Mouse (Mus musculus) kidney, embryonic 16.5 days (tissue): ENCODE data around the gene Akna. TPM values are rescaled to one million over a fixed set of nuclear protein-coding genes. Genes with fewer than 3 reads are reported as not detected.
"Not testable (repeated sequence)": the region's sequence is repeated elsewhere in the genome, so short reads cannot be mapped to it uniquely, and the experiment has no call there.

Source experiments
- ATAC-seq: fragments of 200-750 bp; cut with Nextera tagmentation; 2 replicates; pipeline ENCODE4 v1.8.0; 2017; ENCODE audit warnings: moderate TSS enrichment; ENCODE audit not compliant: low FRiP score, low TSS enrichment
- H3K27ac ChIP-seq: fragments of 300-500 bp; sonication (generic); 2 replicates; pipeline ENCODE4 v1.5.1; 2014; ENCODE audit warnings: low read length
- H3K27me3 ChIP-seq: fragments of 300-500 bp; sonication (generic); 2 replicates; pipeline ENCODE4 v1.6.1; 2014; ENCODE audit warnings: low read length, control low read depth, mixed read lengths; ENCODE audit not compliant: insufficient read depth
- H3K36me3 ChIP-seq: fragments of 300-500 bp; sonication (generic); 2 replicates; pipeline ENCODE4 v1.6.1; 2014; ENCODE audit warnings: low read length, control low read depth, mixed read lengths; ENCODE audit not compliant: insufficient read depth
- H3K4me1 ChIP-seq: fragments of 300-500 bp; sonication (generic); 2 replicates; pipeline ENCODE4 v1.6.1; 2014; ENCODE audit warnings: low read length, control low read depth, mixed read lengths; ENCODE audit not compliant: insufficient read depth
- H3K4me2 ChIP-seq: fragments of 300-500 bp; sonication (generic); replicated peaks from 2 replicates; pipeline ENCODE4 v1.6.1; 2014; ENCODE audit warnings: low read depth, low read length
- H3K4me3 ChIP-seq: fragments of 300-500 bp; sonication (generic); 2 replicates; pipeline ENCODE4 v1.5.1; 2014; ENCODE audit warnings: mild to moderate bottlenecking, low read length
- H3K9ac ChIP-seq: fragments of 300-500 bp; sonication (generic); replicated peaks from 2 replicates; pipeline ENCODE4 v1.6.1; 2014; ENCODE audit warnings: low read length
- H3K9me3 ChIP-seq: fragments of 300-500 bp; sonication (generic); 2 replicates; pipeline ENCODE4 v1.6.1; 2016; ENCODE audit warnings: low read length, control low read depth
- WGBS: fragments of 180-500 bp; shearing (Covaris S2); extraction: QIAGEN DNeasy Blood & Tissue Kit; methylation state at CpG from one replicate; pipeline ENCODE4 v1.1.7; 2014; 5-methylcytosine and 5-hydroxymethylcytosine counted together
- polyA plus RNA-seq: library from polyadenylated mRNA; unstranded; fragments of >200 nt; fragmentation: Nextera tagmentation; extraction: Ambion mirVana; gene quantifications from 2 replicates; pipeline ENCODE4 v1.2.1, GENCODE M21; 2015

The Akna gene
- polyA plus RNA-seq, 1 experiment from 2014 or later: 7.1 TPM

DNA sequence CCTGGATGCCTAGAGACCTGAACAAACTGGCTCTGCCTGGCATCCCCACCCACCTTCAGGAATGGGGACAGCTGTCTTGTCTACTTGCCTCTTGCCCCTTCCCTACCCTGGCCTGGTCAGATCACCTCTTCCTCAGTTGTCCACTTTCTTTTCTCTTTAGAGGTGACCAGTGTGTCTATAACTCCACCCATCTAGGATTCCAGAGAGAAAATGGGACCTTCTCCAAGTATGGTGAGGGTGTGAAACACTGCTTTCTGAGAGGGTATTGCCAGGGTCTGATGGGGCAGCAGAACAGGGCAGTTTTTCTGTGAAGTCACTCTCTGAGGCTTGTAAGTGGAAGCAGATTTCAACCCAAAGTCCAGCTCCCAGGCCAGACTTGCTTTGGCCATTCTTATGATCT, 57.9 kb downstream of the Akna start:
- Histone ChIP-seq H3K9me3 (no peaks in the 10 kb centered on the region), H3K9ac (no peak overlapping the region), H3K27me3 (no peaks in the 10 kb centered on the region), H3K4me3 (no peak overlapping the region), H3K36me3 (no peaks in the 10 kb centered on the region), H3K4me2 (no peak overlapping the region), H3K4me1 (no peaks in the 10 kb centered on the region), H3K27ac (no peak overlapping the region)
- ATAC-seq: no peak

DNA sequence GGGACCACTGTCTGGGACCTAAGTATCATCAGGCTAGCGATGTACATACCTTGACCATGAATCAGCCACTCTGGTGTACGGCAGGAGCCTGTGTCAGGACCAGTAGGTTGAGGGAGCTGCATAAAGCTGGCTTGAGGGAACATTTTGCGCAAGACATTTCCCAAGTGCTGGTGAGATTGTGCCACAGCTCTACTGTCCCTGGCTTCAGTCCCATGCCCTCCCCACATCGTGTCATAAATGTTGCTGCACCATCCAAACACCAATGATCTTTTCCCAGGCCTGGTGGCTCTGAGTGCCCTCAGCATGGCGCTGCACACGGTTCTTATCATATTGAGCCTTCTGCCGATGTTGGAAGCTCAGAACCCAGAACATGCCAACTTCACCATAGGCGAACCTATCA, 58.9 kb downstream of the Akna start, which contains the start of gene Orm1:
Orm1 (plus strand) TSS at position 266 of the 400 bp plus-strand sequence.
- 88% methylated on average over 8 of the region's 8 CpGs for WGBS
- H3K4me2 ChIP-seq: no peak within 1 kb of the TSS
- H3K9me3 ChIP-seq: no peaks in the 10 kb centered on the region
- H3K4me3 ChIP-seq: no peak within 1 kb of the TSS
- H3K4me1 ChIP-seq: no peaks in the 10 kb centered on the region
- H3K27ac ChIP-seq: no peak within 1 kb of the TSS
- no peaks in the 10 kb centered on the region for H3K36me3 ChIP-seq
- H3K27me3 ChIP-seq: no peaks in the 10 kb centered on the region
- H3K9ac ChIP-seq: no peak within 1 kb of the TSS
- no peak for ATAC-seq

DNA sequence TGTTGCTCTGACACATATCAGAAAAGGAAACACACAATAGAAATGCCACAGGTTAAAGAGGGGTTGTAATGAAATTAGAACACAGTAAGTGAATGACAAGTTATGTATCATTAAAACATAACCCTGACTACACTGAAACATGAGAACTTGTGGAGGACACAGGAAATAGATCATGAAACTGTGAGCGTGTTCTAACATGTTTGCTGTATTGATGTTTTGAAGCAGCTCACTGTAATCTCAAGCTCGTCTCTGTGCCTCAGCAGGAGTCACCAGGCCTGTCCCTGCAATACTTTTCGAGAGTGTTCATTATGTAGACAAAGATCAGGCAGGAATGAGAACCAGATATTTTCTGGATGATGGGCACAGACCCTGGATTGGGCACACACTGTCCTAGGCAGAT, 59.5 kb downstream of the Akna start:
- ATAC-seq: no peak
- Histone ChIP-seq H3K4me2 (no peak overlapping the region), H3K4me1 (no peaks in the 10 kb centered on the region), H3K27ac (no peak overlapping the region), H3K9ac (no peak overlapping the region), H3K4me3 (no peak overlapping the region), H3K36me3 (no peaks in the 10 kb centered on the region), H3K27me3 (no peaks in the 10 kb centered on the region), H3K9me3 (no peaks in the 10 kb centered on the region)
- 54% methylated on average over 3 of the region's 3 CpGs for WGBS

DNA sequence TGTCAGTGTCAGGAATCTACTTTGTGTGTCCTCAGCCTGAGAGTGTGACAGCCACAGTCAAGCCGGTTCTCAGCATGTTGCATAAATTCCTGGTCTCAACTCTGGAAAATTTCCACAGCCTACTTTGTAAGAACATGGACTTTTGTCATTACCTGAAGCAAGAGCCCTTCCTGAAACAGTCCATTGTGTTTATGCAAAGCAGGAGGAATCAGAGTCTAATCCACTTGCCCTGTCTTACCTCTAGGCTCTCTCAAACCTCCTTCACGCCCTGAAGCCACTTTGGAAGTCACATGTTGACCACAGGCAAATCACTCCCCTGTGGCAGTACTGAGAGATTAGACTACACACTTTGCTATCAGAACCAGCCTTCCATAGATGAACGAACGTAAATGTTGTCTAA, 60.7 kb downstream of the Akna start:
- Histone ChIP-seq H3K27ac (no peak overlapping the region), H3K36me3 (no peaks in the 10 kb centered on the region), H3K9me3 (no peaks in the 10 kb centered on the region), H3K4me1 (no peaks in the 10 kb centered on the region), H3K4me2 (no peak overlapping the region), H3K4me3 (no peak overlapping the region), H3K9ac (no peak overlapping the region), H3K27me3 (no peaks in the 10 kb centered on the region)
- WGBS: 61% methylated on average over 4 of the region's 4 CpGs
- ATAC-seq: no peak

DNA sequence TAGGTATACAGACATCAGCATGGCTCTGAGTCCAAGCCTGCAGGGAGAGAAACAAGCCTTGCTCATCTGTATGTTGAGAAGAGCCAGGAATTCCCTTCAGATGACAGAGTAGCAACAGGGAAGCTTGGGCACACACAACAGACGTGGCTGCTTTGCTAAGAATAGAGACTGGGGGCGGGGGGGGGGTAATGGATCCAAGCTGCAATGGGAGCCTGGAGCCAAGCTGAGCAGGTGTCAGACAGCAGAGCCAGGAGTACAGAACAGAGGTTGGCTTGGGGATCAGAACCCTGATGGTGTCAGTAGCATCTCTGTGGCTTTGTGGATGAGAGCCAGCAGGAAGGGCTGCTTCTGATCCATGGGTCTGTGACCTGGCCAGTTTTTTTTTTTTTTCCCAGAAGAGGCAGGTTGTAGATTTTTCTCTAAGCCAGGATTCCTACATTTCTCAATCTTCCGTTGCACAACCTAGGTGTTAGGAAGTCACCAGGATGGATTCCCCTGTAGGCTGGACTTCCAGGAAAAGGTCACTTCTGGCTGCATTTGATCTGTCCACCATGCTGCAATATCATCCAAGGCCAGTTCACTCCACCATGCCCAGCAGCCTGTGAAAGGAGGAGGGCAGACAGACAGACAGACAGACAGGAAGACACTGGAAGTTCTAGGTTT, 64.6 kb downstream of the Akna start:
- H3K4me1 ChIP-seq: no peaks in the 10 kb centered on the region
- H3K4me2 ChIP-seq: no peak overlapping the region
- no peak overlapping the region for H3K9ac ChIP-seq
- H3K36me3 ChIP-seq: 0 out of 2 replicates have a peak, but pooled peaks cover 4% of the 10 kb centered on the region
- no peaks in the 10 kb centered on the region for H3K9me3 ChIP-seq
- 81% methylated on average over 3 of the region's 3 CpGs for WGBS
- no peaks in the 10 kb centered on the region for H3K27me3 ChIP-seq
- no peak overlapping the region for H3K27ac ChIP-seq
- no peak for ATAC-seq
- H3K4me3 ChIP-seq: no peak overlapping the region

DNA sequence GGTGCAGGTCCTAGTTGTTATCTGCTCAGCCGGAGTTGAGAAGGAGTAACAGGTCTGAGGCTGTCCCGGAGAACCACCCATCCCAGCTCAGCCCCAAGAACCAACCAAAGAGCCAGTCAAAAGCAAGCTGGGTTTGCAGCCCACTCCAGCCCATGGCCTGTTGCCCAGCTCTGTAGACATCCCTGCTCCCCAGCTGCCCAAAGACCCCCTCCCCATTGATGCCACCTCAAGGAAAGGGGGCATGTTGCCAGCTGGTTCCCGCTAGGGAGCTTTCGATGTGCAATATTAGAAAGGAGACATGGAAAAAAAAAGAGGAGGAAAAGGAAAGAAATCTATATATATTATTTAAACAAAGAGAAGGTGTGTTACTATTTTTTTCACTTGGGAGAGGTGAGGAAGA, 69.8 kb downstream of the Akna start:
- no peaks in the 10 kb centered on the region for H3K9me3 ChIP-seq
- H3K4me1 ChIP-seq: no peaks in the 10 kb centered on the region
- ATAC-seq: no peak
- H3K27ac ChIP-seq: no peak overlapping the region
- no peak overlapping the region for H3K4me3 ChIP-seq
- no peaks in the 10 kb centered on the region for H3K27me3 ChIP-seq
- H3K9ac ChIP-seq: no peak overlapping the region
- 96% methylated on average over 4 of the region's 4 CpGs for WGBS
- H3K4me2 ChIP-seq: no peak overlapping the region
- peaks cover 27% of the 10 kb centered on the region for H3K36me3 ChIP-seq

DNA sequence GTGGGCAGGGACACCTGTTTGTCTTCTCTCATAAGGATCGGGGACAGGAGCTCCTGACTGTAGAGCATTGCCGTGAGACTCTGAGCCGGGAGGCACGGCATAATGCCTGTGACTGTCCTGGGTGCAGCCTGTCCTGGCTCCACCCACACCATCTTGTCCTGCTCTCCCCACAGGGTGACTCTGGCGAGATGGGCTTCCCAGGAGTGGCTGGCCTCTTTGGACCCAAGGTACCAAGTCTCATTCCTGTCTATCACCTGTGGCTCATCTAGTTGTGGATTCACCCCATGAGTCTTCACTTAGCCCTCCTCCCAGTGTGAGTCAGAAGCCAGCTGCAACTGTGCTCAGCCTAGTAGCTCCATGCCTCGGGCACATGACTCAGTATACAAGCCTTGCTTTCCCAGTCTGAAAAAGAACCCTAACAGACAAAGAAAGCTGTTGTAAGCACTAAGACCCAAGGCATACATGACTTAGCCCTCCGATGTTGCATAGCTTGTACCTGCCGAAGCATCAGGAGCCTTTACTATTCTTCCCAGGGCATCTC, 79.8 kb downstream of the Akna start:
- Histone ChIP-seq H3K9me3 (no peaks in the 10 kb centered on the region), H3K4me1 (no peaks in the 10 kb centered on the region), H3K4me2 (no peak overlapping the region), H3K27ac (no peak overlapping the region), H3K27me3 (no peaks in the 10 kb centered on the region), H3K36me3 (peaks cover 34% of the 10 kb centered on the region), H3K9ac (no peak overlapping the region), H3K4me3 (no peak overlapping the region)
- 84% methylated on average over 8 of the region's 8 CpGs for WGBS
- ATAC-seq: no peak

DNA sequence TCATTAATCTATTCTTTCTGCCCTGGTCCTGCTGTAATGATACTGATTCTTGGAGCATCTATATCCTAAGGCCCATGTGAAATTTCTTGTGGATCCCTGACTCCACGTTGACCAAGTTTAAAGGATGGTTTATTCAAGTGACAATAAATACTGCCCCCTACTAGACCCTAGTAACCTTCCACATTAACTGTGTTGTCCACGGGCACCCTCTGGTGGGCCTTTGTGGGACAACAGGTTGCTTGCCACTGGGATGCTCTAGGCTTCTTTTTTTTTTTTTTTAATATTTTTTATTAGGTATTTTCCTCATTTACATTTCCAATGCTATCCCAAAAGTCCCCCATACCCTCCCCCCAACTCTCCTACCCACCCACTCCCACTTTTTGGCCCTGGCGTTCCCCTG, 83.6 kb downstream of the Akna start:
- not testable (repeated sequence) for H3K27ac ChIP-seq, H3K4me1 ChIP-seq, ATAC-seq, H3K9me3 ChIP-seq, H3K27me3 ChIP-seq, H3K4me2 ChIP-seq, H3K9ac ChIP-seq, H3K4me3 ChIP-seq
- 28% methylated on average over 3 of the region's 3 CpGs for WGBS
- H3K36me3 ChIP-seq: peaks cover 28% of the 10 kb centered on the region

Other genes with a start within 250 kb of the Akna start
- 5.9 and 8.3 TPM in 2 replicates for gene Ambp, start 248.6 kb downstream of the Akna start, polyA plus RNA-seq
- gene Kif12, start 231.2 kb downstream of the Akna start, polyA plus RNA-seq: 147 and 153 TPM in 2 replicates
- gene Col27a1, start 189.3 kb downstream of the Akna start, polyA plus RNA-seq: 7.3 and 7.8 TPM in 2 replicates
- gene Orm1, start 58.8 kb downstream of the Akna start, polyA plus RNA-seq: not detected in 2 replicates
- gene Orm3, start 47.2 kb downstream of the Akna start, polyA plus RNA-seq: not detected in 2 replicates
- gene Orm2, start 40.9 kb downstream of the Akna start, polyA plus RNA-seq: not detected in 2 replicates
- 4.8 and 5.6 TPM in 2 replicates for gene Whrn, start 92.6 kb upstream of the Akna start, polyA plus RNA-seq
- 305 and 320 TPM in 2 replicates for gene Atp6v1g1, start 141.4 kb upstream of the Akna start, polyA plus RNA-seq
- 6.6 TPM in 2 replicates for gene Tmem268, start 155.4 kb upstream of the Akna start, polyA plus RNA-seq
- not detected in 2 replicates for gene Gm11213, start 201.9 kb upstream of the Akna start, polyA plus RNA-seq
- gene Tex48, start 219.1 kb upstream of the Akna start, polyA plus RNA-seq: not detected in 2 replicates